Mouse (Mus musculus): ENCODE data around the gene Meis1. TPM values are rescaled to one million over a fixed set of nuclear protein-coding genes. Genes with fewer than 3 reads are reported as not detected.

The Meis1 gene
- polyA plus RNA-seq, 1 experiment from 2014 or later: 29.4 TPM

DNA sequence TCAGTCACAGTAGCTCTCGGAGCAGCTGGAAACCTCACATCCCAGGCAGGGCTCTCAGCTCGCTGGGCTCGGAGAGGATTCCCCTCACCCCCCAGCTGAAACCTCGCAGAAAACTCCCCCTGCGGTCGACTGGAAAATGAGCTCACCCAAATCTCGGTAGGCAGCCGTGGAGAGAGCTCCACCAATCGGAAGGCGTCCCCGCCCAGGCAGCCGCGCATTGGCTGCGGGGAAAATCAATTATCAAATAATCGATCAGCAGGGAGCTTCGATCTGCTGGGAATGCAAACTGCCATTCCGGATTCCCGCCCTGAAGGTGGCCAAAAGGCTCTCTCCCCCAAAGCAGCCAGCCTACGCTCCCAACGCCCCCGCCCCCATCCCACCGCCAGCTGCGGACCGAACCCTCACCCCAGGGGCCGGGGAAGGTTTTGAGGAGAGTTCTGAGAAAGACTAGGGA lies 1.6 kb upstream of the Meis1 start:
- ATAC-seq (replicated peaks): peak; percentile 91
- Histone ChIP-seq H3K27ac (replicated peaks) (peak overlapping the region; percentile 97), H3K4me1 (peaks cover 37% of the 10 kb centered on the region), H3K36me3 (no peaks in the 10 kb centered on the region), H3K27me3 (peaks cover 35% of the 10 kb centered on the region), H3K9me3 (no peaks in the 10 kb centered on the region), H3K4me2 (replicated peaks) (peak overlapping the region; percentile 98), H3K4me3 (peak overlapping the region; percentile 78), H3K9ac (replicated peaks) (peak overlapping the region; percentile 89)
- under 1% methylated on average over 25 of the region's 25 CpGs for WGBS

DNA sequence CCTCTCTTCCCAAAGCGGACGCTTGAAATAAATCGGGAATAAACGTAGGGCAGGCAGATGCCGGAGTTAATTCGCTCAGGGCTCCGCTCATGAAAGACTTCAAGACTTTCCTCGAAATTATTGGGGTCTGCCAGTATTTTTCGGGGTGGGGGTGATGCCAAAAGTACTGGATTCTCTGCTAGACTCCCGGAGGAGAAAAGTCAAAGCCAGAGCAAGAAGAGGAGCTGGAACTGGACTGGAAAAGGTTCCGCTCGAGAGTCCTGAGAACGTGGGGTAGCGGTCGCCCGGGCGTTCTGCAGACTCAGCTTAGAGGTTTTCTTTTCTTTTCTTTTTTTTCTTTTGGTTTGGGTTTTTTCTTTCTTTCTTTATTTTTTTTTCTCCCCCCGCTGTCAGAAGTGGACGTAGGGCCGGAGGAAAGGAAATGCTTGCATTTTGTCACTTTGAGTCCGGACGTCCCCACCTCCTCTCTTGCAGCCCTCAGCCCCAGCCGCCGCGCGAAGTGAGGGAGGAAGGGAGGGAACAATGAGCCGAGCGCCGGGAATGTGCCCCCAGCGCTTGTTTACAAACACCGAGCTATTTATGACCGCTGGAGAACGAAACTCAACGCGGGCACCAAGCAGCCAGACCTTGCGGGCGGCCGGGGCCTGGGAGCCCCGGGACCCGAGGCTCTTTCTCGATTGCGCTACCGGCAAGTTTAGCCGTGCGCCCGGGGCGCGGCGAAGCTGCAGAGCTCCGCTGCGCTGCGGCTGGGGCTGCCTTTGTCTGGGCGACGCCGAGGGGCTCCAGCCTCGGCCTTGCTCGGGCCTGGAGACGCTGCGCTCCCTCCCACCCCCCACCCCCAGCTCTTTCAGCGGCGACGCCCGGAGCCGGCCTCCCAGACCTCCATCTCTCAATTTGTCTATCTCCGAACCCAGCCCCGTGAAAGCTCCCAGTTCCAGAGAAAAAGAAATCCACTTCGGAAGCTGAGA lies 703 bp upstream of the Meis1 start:
- ATAC-seq (replicated peaks): peak; percentile 63

DNA sequence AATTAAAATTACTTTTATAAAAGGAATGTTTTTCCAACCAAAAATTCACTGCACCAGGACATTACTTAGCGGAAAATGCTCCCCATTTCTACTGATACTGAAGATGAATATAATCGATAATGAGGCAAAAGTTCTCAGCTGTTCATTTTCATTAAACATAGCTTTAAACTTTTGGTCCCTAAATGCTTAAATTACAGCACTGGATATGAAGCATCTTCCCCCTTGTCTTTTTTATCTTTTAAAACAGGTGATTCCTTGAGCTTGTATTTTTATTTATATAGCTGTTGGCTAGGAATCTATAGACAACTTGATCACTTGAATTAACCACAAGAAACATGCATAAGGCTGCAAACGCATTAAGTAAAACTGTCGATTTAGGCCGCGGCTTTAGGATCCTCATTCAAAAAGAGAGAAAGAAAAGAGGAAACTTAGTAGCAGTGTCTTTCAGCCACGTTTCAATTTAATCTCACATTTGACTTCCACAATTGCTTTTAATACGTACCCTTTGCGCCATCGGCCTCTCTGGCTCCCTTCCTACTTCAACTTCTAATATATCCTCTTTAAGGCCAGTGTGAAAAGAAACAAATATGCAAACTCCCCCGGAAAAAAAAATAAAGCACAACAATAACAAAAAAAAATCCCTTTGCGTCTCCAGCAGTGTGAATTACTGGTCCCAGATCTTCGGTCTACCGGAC lies 919 bp downstream of the Meis1 start:
- Histone ChIP-seq H3K27me3 (peaks cover 29% of the 10 kb centered on the region), H3K4me3 (peak overlapping the region; percentile 78), H3K9ac (replicated peaks) (peak overlapping the region; percentile 89), H3K27ac (replicated peaks) (peak overlapping the region; percentile 97), H3K4me2 (replicated peaks) (peak overlapping the region; percentile 98), H3K9me3 (no peaks in the 10 kb centered on the region), H3K36me3 (no peaks in the 10 kb centered on the region), H3K4me1 (peaks cover 52% of the 10 kb centered on the region)
- no peak for ATAC-seq (replicated peaks)
- WGBS: 3% methylated on average over 14 of the region's 14 CpGs

More for the DNA sequence above, 703 bp upstream of the Meis1 start:
- WGBS: under 1% methylated on average over 67 of the region's 67 CpGs
- H3K9ac ChIP-seq (replicated peaks): peak overlapping the region; percentile 89
- H3K4me1 ChIP-seq: peaks cover 47% of the 10 kb centered on the region
- peaks cover 32% of the 10 kb centered on the region for H3K27me3 ChIP-seq
- H3K4me3 ChIP-seq: peak overlapping the region; percentile 78
- no peaks in the 10 kb centered on the region for H3K9me3 ChIP-seq
- peak overlapping the region; percentile 98 for H3K4me2 ChIP-seq (replicated peaks)
- peak overlapping the region; percentile 97 for H3K27ac ChIP-seq (replicated peaks)
- no peaks in the 10 kb centered on the region for H3K36me3 ChIP-seq

- Histone ChIP-seq H3K9ac (replicated peaks) (peak overlapping the region; percentile 43; the same call in 1 of the 2 replicates), H3K4me2 (replicated peaks) (peak overlapping the region; percentile 98), H3K27me3 (peaks cover 30% of the 10 kb centered on the region), H3K27ac (replicated peaks) (no peak overlapping the region), H3K4me3 (peak overlapping the region; percentile 78), H3K36me3 (no peaks in the 10 kb centered on the region), H3K4me1 (peaks cover 53% of the 10 kb centered on the region), H3K9me3 (no peaks in the 10 kb centered on the region)
- 4% methylated on average over 1 of the region's 1 CpGs for WGBS
- no peak for ATAC-seq (replicated peaks)
These were observed 1.5 kb downstream of the Meis1 start for GRCm38 (mm10) chr11:19017262-19017661.

GRCm38 (mm10) chr11:19016481-19017220 lies 2.1 kb downstream of the Meis1 start:
- peaks cover 30% of the 10 kb centered on the region for H3K27me3 ChIP-seq
- no peak overlapping the region for H3K27ac ChIP-seq (replicated peaks)
- no peaks in the 10 kb centered on the region for H3K9me3 ChIP-seq
- H3K4me1 ChIP-seq: peaks cover 53% of the 10 kb centered on the region
- 6% methylated on average over 10 of the region's 10 CpGs for WGBS
- H3K4me3 ChIP-seq: peak overlapping the region; percentile 78
- H3K36me3 ChIP-seq: no peaks in the 10 kb centered on the region
- peak overlapping the region; percentile 98 for H3K4me2 ChIP-seq (replicated peaks)
- ATAC-seq (replicated peaks): no peak
- peak overlapping the region; percentile 43 for H3K9ac ChIP-seq (replicated peaks)

- H3K4me1 ChIP-seq: peaks cover 47% of the 10 kb centered on the region
- H3K9ac ChIP-seq (replicated peaks): peak overlapping the region; percentile 43
- no peaks in the 10 kb centered on the region for H3K9me3 ChIP-seq
- WGBS: 7% methylated on average over 37 of the region's 37 CpGs
- peak overlapping the region; percentile 78 for H3K4me3 ChIP-seq
- peak overlapping the region; percentile 98 for H3K4me2 ChIP-seq (replicated peaks)
- H3K27ac ChIP-seq (replicated peaks): 0 out of 2 replicates have a peak overlapping the region, but pooled peaks have one; percentile 0
- H3K36me3 ChIP-seq: no peaks in the 10 kb centered on the region
- peaks cover 26% of the 10 kb centered on the region for H3K27me3 ChIP-seq
- ATAC-seq (replicated peaks): no peak
These were observed 2.9 kb downstream of the Meis1 start for GRCm38 (mm10) chr11:19015731-19016461.

GRCm38 (mm10) chr11:19015381-19015730 lies 3.4 kb downstream of the Meis1 start:
- H3K4me2 ChIP-seq (replicated peaks): peak overlapping the region; percentile 98
- no peak overlapping the region for H3K27ac ChIP-seq (replicated peaks)
- 10% methylated on average over 5 of the region's 5 CpGs for WGBS
- H3K4me3 ChIP-seq: peak overlapping the region; percentile 78
- H3K9ac ChIP-seq (replicated peaks): peak overlapping the region; percentile 43
- H3K36me3 ChIP-seq: no peaks in the 10 kb centered on the region
- peaks cover 26% of the 10 kb centered on the region for H3K27me3 ChIP-seq
- H3K9me3 ChIP-seq: no peaks in the 10 kb centered on the region
- H3K4me1 ChIP-seq: peaks cover 49% of the 10 kb centered on the region
- ATAC-seq (replicated peaks): no peak

DNA sequence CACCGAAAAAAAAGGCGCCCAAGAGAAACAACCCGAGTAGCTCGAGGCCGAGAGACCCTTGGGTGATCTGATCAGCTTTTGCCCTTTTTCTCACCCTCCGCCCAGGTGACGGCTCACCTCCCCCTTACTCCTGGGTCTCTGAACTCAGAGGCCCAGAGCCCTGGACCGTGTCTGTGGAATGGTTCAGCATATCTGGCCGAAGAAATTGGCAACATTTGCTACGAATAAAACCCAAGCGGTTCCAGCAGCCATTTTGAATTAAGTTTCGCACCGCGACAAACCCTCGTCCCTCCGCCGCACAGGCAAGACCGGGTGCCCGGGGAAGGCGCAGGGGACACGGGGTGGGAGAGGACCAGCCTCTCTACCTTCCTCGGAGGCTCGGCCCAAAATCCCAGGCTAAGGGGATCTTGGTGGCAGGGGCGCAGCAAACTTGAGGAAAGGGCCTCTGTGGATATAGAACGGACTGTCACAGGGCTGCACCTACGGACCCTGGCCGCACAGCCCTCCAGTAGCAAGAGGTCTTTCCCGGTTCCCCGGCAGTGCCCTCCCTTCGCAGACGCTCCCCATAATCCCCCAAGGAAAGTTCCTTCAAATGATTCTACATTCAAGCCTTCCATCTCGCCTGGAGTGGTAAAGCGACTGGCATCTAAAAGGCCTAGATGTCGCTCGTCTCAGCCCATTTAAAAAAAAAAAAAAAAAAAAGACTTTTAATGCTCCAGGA lies 4.2 kb downstream of the Meis1 start:
- Histone ChIP-seq H3K36me3 (no peaks in the 10 kb centered on the region), H3K27me3 (peaks cover 28% of the 10 kb centered on the region), H3K9me3 (no peaks in the 10 kb centered on the region), H3K4me1 (peaks cover 53% of the 10 kb centered on the region), H3K4me2 (replicated peaks) (peak overlapping the region; percentile 98), H3K9ac (replicated peaks) (peak overlapping the region; percentile 43), H3K27ac (replicated peaks) (no peak overlapping the region), H3K4me3 (peak overlapping the region; percentile 78)
- 7% methylated on average over 35 of the region's 35 CpGs for WGBS
- no peak for ATAC-seq (replicated peaks)

GRCm38 (mm10) chr11:19014113-19014440 lies 4.7 kb downstream of the Meis1 start:
- Histone ChIP-seq H3K4me3 (peak overlapping the region; percentile 78), H3K9ac (replicated peaks) (no peak overlapping the region), H3K4me2 (replicated peaks) (peak overlapping the region; percentile 98), H3K27me3 (peaks cover 28% of the 10 kb centered on the region), H3K4me1 (peaks cover 50% of the 10 kb centered on the region), H3K9me3 (no peaks in the 10 kb centered on the region), H3K36me3 (no peaks in the 10 kb centered on the region), H3K27ac (replicated peaks) (no peak overlapping the region)
- ATAC-seq (replicated peaks): no peak
- WGBS: 26% methylated on average over 12 of the region's 12 CpGs

GRCm38 (mm10) chr11:19013141-19014112 lies 5.4 kb downstream of the Meis1 start:
- 29% methylated on average over 25 of the region's 25 CpGs for WGBS
- no peak for ATAC-seq (replicated peaks)
- H3K9ac ChIP-seq (replicated peaks): no peak overlapping the region
- no peaks in the 10 kb centered on the region for H3K36me3 ChIP-seq
- H3K9me3 ChIP-seq: no peaks in the 10 kb centered on the region
- no peak overlapping the region for H3K27ac ChIP-seq (replicated peaks)
- peak overlapping the region; percentile 98 for H3K4me2 ChIP-seq (replicated peaks)
- H3K4me1 ChIP-seq: peaks cover 50% of the 10 kb centered on the region
- H3K27me3 ChIP-seq: peaks cover 35% of the 10 kb centered on the region
- peak overlapping the region; percentile 78 for H3K4me3 ChIP-seq

Data from forebrain, embryonic 15.5 days (tissue).